Mouse (Mus musculus): ENCODE measurements at regions not wholly inside any gene's neighbourhood (a gene's known extent, or its start where the extent isn't known, plus 50 kb on each side); places are given as distances from the start of the nearest gene placed in this dataset.

- Histone ChIP-seq H3K4me1 (ENCODE audit: control insufficient read depth in 1 of 2, insufficient read depth in 2 of 2) (peaks cover 56 to 80% of the 10 kb centered on the region in 2 experiments), H3K9me3 (replicated peaks; ENCODE audit: low read length) (peaks cover 7% of the 10 kb centered on the region), H3K79me2 (replicated peaks; ENCODE audit: control insufficient read depth, extremely low read depth, insufficient read depth, poor library complexity, severe bottlenecking) (no peaks in the 10 kb centered on the region), H3K4me2 (ENCODE audit: insufficient read depth, low read depth, poor library complexity, severe bottlenecking) (no peak overlapping the region), H3K27ac (ENCODE audit: insufficient read depth, low read depth) (no peak overlapping the region), H3K27me3 (replicated peaks) (no peaks in the 10 kb centered on the region), H3K4me3 (replicated peaks in 1 of 3; ENCODE audit: low read depth in 2 of 3, low read length in 2 of 3, poor library complexity in 1 of 3) (no peak overlapping the region), H3K36me3 (replicated peaks in 1 of 2; ENCODE audit: control insufficient read depth in 1 of 2, insufficient read depth in 1 of 2, low read length in 1 of 2) (no peaks in the 10 kb centered on the region), H3K9ac (ENCODE audit: insufficient read depth, low read depth) (no peak overlapping the region)
- dilution Hi-C loops (cut with MboI; ENCODE audit: extremely low pct_ligation_motif_present, extremely low pct_unique_long_range_greater_than_20kb, low sequenced_read_pairs) (no loop called here), in situ Hi-C loops (cut with MboI; ENCODE audit: low pct_ligation_motif_present, low pct_unique_long_range_greater_than_20kb, low sequenced_read_pairs) (loop anchor here (5.0 kb wide), 2 partner anchors 57 to 83 kb away; no protein-coding TSS in a partner anchor)
- TF ChIP-seq PAX5 (IDR thresholded peaks at IDR 0.05; ENCODE audit: low read length) (no peak), BHLHE40 (IDR thresholded peaks at IDR 0.05; ENCODE audit: low read depth, low read length) (no peak), KAT2A (IDR thresholded peaks at IDR 0.05; ENCODE audit: insufficient replicate concordance, low read length) (no peak), ZMIZ1 (IDR thresholded peaks at IDR 0.05; ENCODE audit: low read depth, low read length) (no peak), ETS1 (conservative IDR thresholded peaks at IDR 0.05; ENCODE audit: low read depth, low read length) (no peak), ZC3H11A (IDR thresholded peaks at IDR 0.05; ENCODE audit: low read depth, low read length) (no peak), TCF12 (IDR thresholded peaks at IDR 0.05; ENCODE audit: low read depth, low read length) (no peak), ZNF384 (IDR thresholded peaks at IDR 0.05; ENCODE audit: low read depth, low read length) (no peak), MEF2A (IDR thresholded peaks at IDR 0.05; ENCODE audit: borderline replicate concordance, low read depth, low read length) (no peak)
- DNase-seq (ENCODE audit: extremely low read depth) = no peak
Observed at GRCm38 (mm10) chr17:31748971-31749370, 71.4 kb downstream of the Cryaa start.

GRCm38 (mm10) chr17:31751262-31751661 is 73.7 kb downstream of the Cryaa start:
- peaks cover 61 to 94% of the 10 kb centered on the region in 2 experiments for H3K4me1 ChIP-seq (ENCODE audit: control insufficient read depth in 1 of 2, insufficient read depth in 2 of 2)
- dilution Hi-C loops (cut with MboI; ENCODE audit: extremely low pct_ligation_motif_present, extremely low pct_unique_long_range_greater_than_20kb, low sequenced_read_pairs) (no loop called here), in situ Hi-C loops (cut with MboI; ENCODE audit: low pct_ligation_motif_present, low pct_unique_long_range_greater_than_20kb, low sequenced_read_pairs) (no loop called here)
- H3K27ac ChIP-seq (ENCODE audit: insufficient read depth, low read depth) = peak overlapping the region; percentile 92
- DNase-seq (ENCODE audit: extremely low read depth) = no peak
- peaks cover 0 to 1% of the 10 kb centered on the region in 2 experiments for H3K36me3 ChIP-seq (replicated peaks in 1 of 2; ENCODE audit: control insufficient read depth in 1 of 2, insufficient read depth in 1 of 2, low read length in 1 of 2)
- no peak overlapping the region for H3K4me3 ChIP-seq (replicated peaks in 1 of 3; ENCODE audit: low read depth in 2 of 3, low read length in 2 of 3, poor library complexity in 1 of 3)
- no peaks in the 10 kb centered on the region for H3K9me3 ChIP-seq (replicated peaks; ENCODE audit: low read length)
- no peaks in the 10 kb centered on the region for H3K27me3 ChIP-seq (replicated peaks)
- TF ChIP-seq NELFE (IDR thresholded peaks at IDR 0.05; ENCODE audit: low read depth, low read length) (peak; percentile 72; the same call in 1 of the 2 replicates), E2F4 (IDR thresholded peaks at IDR 0.05; ENCODE audit: insufficient replicate concordance, low read depth, low read length) (no peak), RAD21 (IDR thresholded peaks at IDR 0.05; ENCODE audit: low read depth, low read length) (peak; percentile 93), CTCF (conservative IDR thresholded peaks at IDR 0.05 in 1 of 2, IDR thresholded peaks at IDR 0.05 in 1 of 2; ENCODE audit: low read depth in 2 of 2, low read length in 2 of 2) (peak; percentile 15 to 99; a peak in 2 of 4 replicates), NRF1 (IDR thresholded peaks at IDR 0.05; ENCODE audit: low read depth, low read length) (no peak), MAZ (IDR thresholded peaks at IDR 0.05; ENCODE audit: low read depth, low read length) (0 out of 2 replicates have a peak, but pooled peaks have one; percentile 60), GABPA (IDR thresholded peaks at IDR 0.05; ENCODE audit: insufficient replicate concordance, low read depth, low read length) (no peak), ZC3H11A (IDR thresholded peaks at IDR 0.05; ENCODE audit: low read depth, low read length) (peak; percentile 93), BHLHE40 (IDR thresholded peaks at IDR 0.05; ENCODE audit: low read depth, low read length) (0 out of 2 replicates have a peak, but pooled peaks have one; percentile 19), KAT2A (IDR thresholded peaks at IDR 0.05; ENCODE audit: insufficient replicate concordance, low read length) (no peak), SMC3 (IDR thresholded peaks at IDR 0.05; ENCODE audit: low read depth, low read length) (peak; percentile 99), MXI1 (IDR thresholded peaks at IDR 0.05; ENCODE audit: low read depth, low read length) (no peak), MEF2A (IDR thresholded peaks at IDR 0.05; ENCODE audit: borderline replicate concordance, low read depth, low read length) (peak; percentile 48; the same call in 1 of the 2 replicates), TCF12 (IDR thresholded peaks at IDR 0.05; ENCODE audit: low read depth, low read length) (peak; percentile 57), JUND (conservative IDR thresholded peaks at IDR 0.05; ENCODE audit: low read depth, low read length) (no peak), ELF1 (IDR thresholded peaks at IDR 0.05; ENCODE audit: low read depth, low read length) (peak; percentile 48; the same call in 1 of the 2 replicates), IRF4 (IDR thresholded peaks at IDR 0.05; ENCODE audit: low read depth, low read length) (peak; percentile 39; the same call in 1 of the 2 replicates)
- H3K9ac ChIP-seq (ENCODE audit: insufficient read depth, low read depth) = no peak overlapping the region
- no peaks in the 10 kb centered on the region for H3K79me2 ChIP-seq (replicated peaks; ENCODE audit: control insufficient read depth, extremely low read depth, insufficient read depth, poor library complexity, severe bottlenecking)
- H3K4me2 ChIP-seq (ENCODE audit: insufficient read depth, low read depth, poor library complexity, severe bottlenecking) = no peak overlapping the region
